Mouse (Mus musculus) urinary bladder, adult 18-20 months (tissue): ENCODE data around the gene Olfr60.

Experiments
- DNase-seq, 2 experiments: peaks; one replicate each; pipeline ENCODE4 v3.0.0; 2022; ENCODE audit warnings: low spot score in 2 of 2, mixed read lengths in 2 of 2

Olfr60 gene

DNA sequence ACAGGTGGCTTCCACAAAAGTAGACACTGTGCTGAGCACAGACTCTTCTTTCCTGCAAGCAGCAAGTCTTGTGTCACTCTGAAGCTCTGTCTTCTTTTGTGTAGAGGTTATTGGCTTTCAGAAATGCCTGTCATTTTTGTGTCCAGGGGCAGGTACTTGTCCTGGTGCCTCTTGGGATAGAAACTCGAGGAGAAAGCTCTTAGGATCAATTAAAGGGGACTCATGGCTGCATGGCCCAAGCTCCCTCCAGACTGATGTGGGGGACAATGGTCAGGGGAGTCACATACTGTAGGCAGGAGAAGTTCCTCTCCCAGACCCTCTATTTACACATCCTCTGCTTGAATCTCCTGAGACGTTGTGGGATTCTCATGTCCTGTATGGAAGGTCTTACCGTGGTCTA, at the start of gene Olfr60:
Olfr60 (minus strand) TSS at position 101 of the 400 bp plus-strand sequence.
- no peak for DNase-seq

DNA sequence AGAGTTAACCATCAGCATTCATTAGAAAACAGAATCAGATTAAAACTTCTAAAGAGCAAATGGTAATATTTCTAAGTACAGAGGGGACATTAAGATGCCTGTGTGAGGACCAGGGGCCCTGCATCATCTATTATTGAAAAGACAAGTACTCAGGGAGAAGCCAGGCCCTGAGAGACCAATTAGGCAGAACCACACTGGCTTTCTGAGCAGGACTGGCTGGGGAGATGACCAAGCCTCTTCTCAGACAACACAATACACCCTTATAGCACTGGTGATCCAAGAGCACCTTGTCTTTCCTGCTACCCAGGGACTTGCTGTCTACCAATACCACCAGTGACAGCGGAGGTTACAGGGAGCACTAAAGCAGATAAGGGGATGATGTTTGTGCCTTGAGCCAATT, 41.3 kb upstream of the Olfr60 start, which contains the start of gene Olfr531:
Olfr531 (minus strand) TSS at position 101 of the 400 bp plus-strand sequence.
- DNase-seq, result no peak

GRCm38 (mm10) chr7:140376911-140377310, 15.4 kb upstream of the Olfr60 start:
- no peak for DNase-seq

- DNase-seq, result no peak
Measured at GRCm38 (mm10) chr7:140376231-140376630, 14.8 kb upstream of the Olfr60 start, which contains the start of gene Olfr530. TSS of gene Olfr530 (minus strand) at chr7:140376331.

GRCm38 (mm10) chr7:140374300-140374699, 12.8 kb upstream of the Olfr60 start:
- DNase-seq, result no peak

DNA sequence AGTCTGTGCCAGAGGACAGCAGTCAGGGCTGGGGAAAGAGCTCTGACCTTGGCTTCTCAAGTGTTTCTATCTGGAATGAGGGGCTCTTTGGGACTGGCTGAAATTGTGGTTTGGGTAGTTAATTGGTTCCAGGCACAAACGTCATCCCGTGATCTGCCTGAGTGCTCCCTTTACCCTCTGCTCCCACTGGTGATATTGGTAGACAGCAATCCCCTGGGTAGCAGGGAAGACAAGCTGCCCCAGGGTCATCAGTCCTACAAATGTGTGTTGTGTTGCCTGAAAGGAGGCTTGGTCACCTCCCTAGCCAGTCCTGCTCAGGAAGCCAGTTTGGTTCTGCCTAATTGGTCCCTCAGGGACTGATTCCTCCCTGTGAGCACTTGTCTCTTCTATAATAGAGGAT, 27.8 kb downstream of the Olfr60 start, which contains the start of gene Olfr527:
Olfr527 (plus strand) TSS at position 301 of the 400 bp plus-strand sequence.
- DNase-seq, result no peak

DNA sequence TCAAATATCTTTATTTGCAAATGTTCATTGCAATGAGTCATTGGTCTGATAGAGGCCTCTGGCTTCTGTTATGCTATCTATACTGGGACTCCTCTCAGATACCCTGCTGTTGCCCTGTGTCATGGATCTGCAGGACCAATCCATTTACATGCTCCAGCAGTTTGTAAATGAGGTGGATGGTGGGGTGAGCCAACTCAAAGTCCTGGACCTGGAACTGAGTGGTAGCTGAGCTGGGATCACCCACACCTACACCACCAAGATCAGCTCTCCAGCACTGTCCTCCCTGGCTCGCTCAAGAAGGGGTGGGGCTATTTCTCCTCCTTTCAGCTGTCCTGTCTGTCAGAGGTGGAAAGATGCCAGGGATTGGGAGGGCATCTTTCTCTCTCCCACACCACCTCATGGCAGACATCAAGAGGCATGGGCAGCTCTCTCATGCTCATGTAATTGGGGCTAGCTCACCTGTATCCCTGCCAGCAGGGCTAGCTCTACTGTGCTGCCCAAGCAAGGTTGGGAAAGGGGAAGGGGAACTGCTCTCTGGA, 31.6 kb downstream of the Olfr60 start:
- no peak for DNase-seq

GRCm38 (mm10) chr7:140321135-140321534, 40.3 kb downstream of the Olfr60 start:
- no peak for DNase-seq

- DNase-seq, result no peak
Measured at GRCm38 (mm10) chr7:140320558-140320957, 40.9 kb downstream of the Olfr60 start, which contains the start of gene Olfr525. TSS of gene Olfr525 (plus strand) at chr7:140320858.

GRCm38 (mm10) chr7:140319861-140320385, 41.5 kb downstream of the Olfr60 start:
- DNase-seq, result no peak

GRCm38 (mm10) chr7:140299416-140299815, 62.1 kb downstream of the Olfr60 start:
- DNase-seq, result no peak

DNA sequence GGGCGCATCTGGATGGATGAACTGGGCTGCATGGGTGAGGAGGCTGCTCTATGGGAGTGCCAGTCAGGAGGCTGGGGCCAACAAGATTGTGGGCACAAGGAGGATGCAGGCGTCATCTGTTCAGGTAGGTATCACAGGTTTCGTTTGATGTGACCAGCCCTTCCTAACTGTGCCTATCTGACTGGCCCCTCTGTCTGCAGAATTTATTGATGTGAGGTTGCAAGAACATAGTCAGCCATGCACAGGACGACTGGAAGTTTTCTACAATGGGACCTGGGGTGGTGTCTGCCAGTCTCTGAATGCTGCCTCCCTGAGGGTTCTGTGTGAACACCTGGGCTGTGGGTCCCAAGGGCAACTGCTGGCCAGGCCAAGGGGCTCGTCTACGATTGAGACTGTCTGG, 64.6 kb downstream of the Olfr60 start:
- no peak for DNase-seq

GRCm38 (mm10) chr7:140295746-140296145, 65.7 kb downstream of the Olfr60 start:
- no peak for DNase-seq
